Mouse (Mus musculus) c-Kit-positive CD71-negative TER-119-negative erythroid progenitor cells, embryonic 14.5 days (primary cell): ENCODE results near the gene Esrra.
A peak's percentile ranks its signal among the peaks of the same experiment; 100 is the strongest.
"Not testable (repeated sequence)": the region's sequence is repeated elsewhere in the genome, so short reads cannot be mapped to it uniquely, and the experiment has no call there.

ENCODE experiments used
- DNase-seq: peaks from one replicate; pipeline ENCODE4 v3.0.0-alpha.2; 2013; ENCODE audit warnings: low read depth

The Esrra gene

GRCm38 (mm10) chr19:6920741-6921636, 624 bp downstream of the Esrra start:
- no peak for DNase-seq

- no peak for DNase-seq
These were observed 1.5 kb downstream of the Esrra start for GRCm38 (mm10) chr19:6919876-6920740.

GRCm38 (mm10) chr19:6919431-6919830, 2.2 kb downstream of the Esrra start:
- DNase-seq: no peak

- no peak for DNase-seq
These were observed 3.3 kb downstream of the Esrra start for GRCm38 (mm10) chr19:6918321-6918720.

GRCm38 (mm10) chr19:6916496-6916895, 5.1 kb downstream of the Esrra start:
- no peak for DNase-seq

GRCm38 (mm10) chr19:6915276-6915675, 6.3 kb downstream of the Esrra start:
- DNase-seq: no peak

GRCm38 (mm10) chr19:6914540-6914939, 7.1 kb downstream of the Esrra start:
- DNase-seq: no peak

- DNase-seq: no peak
These were observed 7.6 kb downstream of the Esrra start for GRCm38 (mm10) chr19:6913991-6914390.

GRCm38 (mm10) chr19:6913036-6913435, 8.6 kb downstream of the Esrra start:
- DNase-seq: no peak

- no peak for DNase-seq
These were observed 9.2 kb downstream of the Esrra start for GRCm38 (mm10) chr19:6912205-6912970.

GRCm38 (mm10) chr19:6911101-6912074, 10.2 kb downstream of the Esrra start:
- DNase-seq: no peak

GRCm38 (mm10) chr19:6910306-6910705, 11.3 kb downstream of the Esrra start:
- not testable (repeated sequence) for DNase-seq

- DNase-seq: peak; percentile 94
These were observed 11.9 kb downstream of the Esrra start, which contains the start of the genes Trmt112 and Prdx5 for GRCm38 (mm10) chr19:6909507-6910289. Trmt112 (plus strand) TSS chr19:6909698. Prdx5 (minus strand) TSS chr19:6910106.

- DNase-seq: no peak
These were observed 12.6 kb downstream of the Esrra start for GRCm38 (mm10) chr19:6909021-6909420.

- DNase-seq: no peak
These were observed 13.6 kb downstream of the Esrra start for GRCm38 (mm10) chr19:6907811-6908540.

GRCm38 (mm10) chr19:6907094-6907493, 14.5 kb downstream of the Esrra start:
- DNase-seq: no peak

GRCm38 (mm10) chr19:6906199-6906598, 15.4 kb downstream of the Esrra start:
- no peak for DNase-seq

- DNase-seq: no peak
These were observed 16.0 kb downstream of the Esrra start for GRCm38 (mm10) chr19:6905498-6906159.

GRCm38 (mm10) chr19:6904846-6905245, 16.8 kb downstream of the Esrra start:
- DNase-seq: no peak
